Mouse (Mus musculus) hindbrain, embryonic 16.5 days (tissue): ENCODE data around the gene Baz2b. TPM values are rescaled to one million over a fixed set of nuclear protein-coding genes. Genes with fewer than 3 reads are reported as not detected.
A peak's percentile ranks its signal among the peaks of the same experiment; 100 is the strongest.

ENCODE experiments used
- ATAC-seq: fragments of 200-750 bp; cut with Nextera tagmentation; 2 replicates; pipeline ENCODE4 v1.8.0; 2017; ENCODE audit warnings: moderate TSS enrichment, moderate library complexity
- H3K27ac ChIP-seq: fragments of 300-500 bp; sonication (generic); 2 replicates; pipeline ENCODE4 v1.5.1; 2014; ENCODE audit warnings: low read depth, mild to moderate bottlenecking, control low read depth, low read length, moderate library complexity
- H3K27me3 ChIP-seq: fragments of 300-500 bp; sonication (generic); replicated peaks from 2 replicates; pipeline ENCODE4 v1.6.1; 2014; ENCODE audit warnings: low read length; ENCODE audit not compliant: control insufficient read depth, insufficient read depth
- H3K36me3 ChIP-seq: fragments of 300-500 bp; sonication (generic); 2 replicates; pipeline ENCODE4 v1.6.1; 2014; ENCODE audit warnings: mild to moderate bottlenecking, low read length, moderate library complexity, mixed read lengths; ENCODE audit not compliant: control insufficient read depth, insufficient read depth
- H3K4me1 ChIP-seq: fragments of 300-500 bp; sonication (generic); 2 replicates; pipeline ENCODE4 v1.6.1; 2014; ENCODE audit warnings: low read depth, low read length; ENCODE audit not compliant: control insufficient read depth, insufficient read depth
- H3K4me2 ChIP-seq: fragments of 300-500 bp; sonication (generic); 2 replicates; pipeline ENCODE4 v1.6.1; 2014; ENCODE audit warnings: mild to moderate bottlenecking, low read length, control low read depth, moderate library complexity
- H3K4me3 ChIP-seq: fragments of 300-500 bp; sonication (generic); 2 replicates; pipeline ENCODE4 v1.5.1; 2014; ENCODE audit warnings: mild to moderate bottlenecking, low read length, control low read depth, moderate library complexity
- H3K9ac ChIP-seq: fragments of 300-500 bp; sonication (generic); 2 replicates; pipeline ENCODE4 v1.6.1; 2014; ENCODE audit warnings: low read depth, mild to moderate bottlenecking, control low read depth, low read length, moderate library complexity
- H3K9me3 ChIP-seq: fragments of 300-500 bp; sonication (generic); 2 replicates; pipeline ENCODE4 v1.6.1; 2014; ENCODE audit warnings: mild to moderate bottlenecking, low read length, moderate library complexity; ENCODE audit not compliant: control insufficient read depth
- WGBS: fragments of 180-500 bp; shearing (Covaris S2); extraction: QIAGEN DNeasy Blood & Tissue Kit; methylation state at CpG from one replicate; pipeline ENCODE4 v1.1.7; 2014; 5-methylcytosine and 5-hydroxymethylcytosine counted together
- polyA plus RNA-seq: library from polyadenylated mRNA; unstranded; fragments of >200 nt; fragmentation: Nextera tagmentation; extraction: Ambion mirVana; gene quantifications from 2 replicates; pipeline ENCODE4 v1.2.1, GENCODE M21; 2015

The Baz2b gene
- polyA plus RNA-seq, 1 experiment from 2014 or later: 72.8 TPM

GRCm38 (mm10) chr2:59979488-59980220 lies 230.0 kb downstream of the Baz2b start:
- H3K9me3 ChIP-seq: no peaks in the 10 kb centered on the region
- no peak overlapping the region for H3K9ac ChIP-seq
- H3K36me3 ChIP-seq: 0 out of 2 replicates have a peak, but pooled peaks cover 2% of the 10 kb centered on the region
- H3K27me3 ChIP-seq: no peaks in the 10 kb centered on the region
- no peak for ATAC-seq
- H3K27ac ChIP-seq: no peak overlapping the region
- WGBS: 53% methylated on average over 6 of the region's 6 CpGs
- no peak overlapping the region for H3K4me3 ChIP-seq
- no peak overlapping the region for H3K4me2 ChIP-seq
- no peaks in the 10 kb centered on the region for H3K4me1 ChIP-seq

GRCm38 (mm10) chr2:59976680-59977079 lies 233.0 kb downstream of the Baz2b start:
- Histone ChIP-seq H3K4me3 (no peak overlapping the region), H3K4me2 (no peak overlapping the region), H3K27me3 (no peaks in the 10 kb centered on the region), H3K9ac (no peak overlapping the region), H3K36me3 (0 out of 2 replicates have a peak, but pooled peaks cover 2% of the 10 kb centered on the region), H3K9me3 (no peaks in the 10 kb centered on the region), H3K4me1 (no peaks in the 10 kb centered on the region), H3K27ac (no peak overlapping the region)
- WGBS: 91% methylated on average over 5 of the region's 5 CpGs
- no peak for ATAC-seq

GRCm38 (mm10) chr2:59975772-59976171 lies 233.9 kb downstream of the Baz2b start:
- no peaks in the 10 kb centered on the region for H3K9me3 ChIP-seq
- no peaks in the 10 kb centered on the region for H3K27me3 ChIP-seq
- no peak overlapping the region for H3K9ac ChIP-seq
- no peak for ATAC-seq
- no peak overlapping the region for H3K27ac ChIP-seq
- H3K4me1 ChIP-seq: no peaks in the 10 kb centered on the region
- 95% methylated on average over 6 of the region's 6 CpGs for WGBS
- no peak overlapping the region for H3K4me2 ChIP-seq
- no peak overlapping the region for H3K4me3 ChIP-seq
- 0 out of 2 replicates have a peak, but pooled peaks cover 2% of the 10 kb centered on the region for H3K36me3 ChIP-seq

- no peak for ATAC-seq
- no peaks in the 10 kb centered on the region for H3K4me1 ChIP-seq
- no peaks in the 10 kb centered on the region for H3K27me3 ChIP-seq
- no peak overlapping the region for H3K4me3 ChIP-seq
- WGBS: 90% methylated on average over 5 of the region's 5 CpGs
- H3K36me3 ChIP-seq: 0 out of 2 replicates have a peak, but pooled peaks cover 4% of the 10 kb centered on the region
- H3K9me3 ChIP-seq: no peaks in the 10 kb centered on the region
- H3K27ac ChIP-seq: no peak overlapping the region
- H3K9ac ChIP-seq: no peak overlapping the region
- no peak overlapping the region for H3K4me2 ChIP-seq
Measured at GRCm38 (mm10) chr2:59973962-59974361, 235.7 kb downstream of the Baz2b start.

GRCm38 (mm10) chr2:59973104-59973641 lies 236.5 kb downstream of the Baz2b start:
- Histone ChIP-seq H3K9ac (no peak overlapping the region), H3K4me2 (no peak overlapping the region), H3K9me3 (no peaks in the 10 kb centered on the region), H3K4me1 (no peaks in the 10 kb centered on the region), H3K27me3 (no peaks in the 10 kb centered on the region), H3K27ac (no peak overlapping the region), H3K4me3 (no peak overlapping the region), H3K36me3 (0 out of 2 replicates have a peak, but pooled peaks cover 5% of the 10 kb centered on the region)
- 89% methylated on average over 4 of the region's 4 CpGs for WGBS
- ATAC-seq: no peak

GRCm38 (mm10) chr2:59970511-59970910 lies 239.1 kb downstream of the Baz2b start:
- Histone ChIP-seq H3K9me3 (no peaks in the 10 kb centered on the region), H3K4me2 (no peak overlapping the region), H3K36me3 (peaks cover 5% of the 10 kb centered on the region; the same call in 1 of the 2 replicates), H3K9ac (no peak overlapping the region), H3K4me1 (no peaks in the 10 kb centered on the region), H3K27ac (no peak overlapping the region), H3K27me3 (no peaks in the 10 kb centered on the region), H3K4me3 (no peak overlapping the region)
- WGBS: 72% methylated on average over 9 of the region's 9 CpGs
- peak; percentile 77 for ATAC-seq

GRCm38 (mm10) chr2:59969099-59969498 lies 240.5 kb downstream of the Baz2b start:
- Histone ChIP-seq H3K4me2 (no peak overlapping the region), H3K4me3 (no peak overlapping the region), H3K27me3 (no peaks in the 10 kb centered on the region), H3K36me3 (peaks cover 3% of the 10 kb centered on the region; the same call in 1 of the 2 replicates), H3K9ac (no peak overlapping the region), H3K27ac (no peak overlapping the region), H3K4me1 (no peaks in the 10 kb centered on the region), H3K9me3 (no peaks in the 10 kb centered on the region)
- WGBS: 92% methylated on average over 10 of the region's 10 CpGs
- ATAC-seq: no peak

GRCm38 (mm10) chr2:59968593-59968992 lies 241.0 kb downstream of the Baz2b start:
- no peaks in the 10 kb centered on the region for H3K9me3 ChIP-seq
- no peak for ATAC-seq
- WGBS: 90% methylated on average over 7 of the region's 7 CpGs

GRCm38 (mm10) chr2:59966454-59966853 lies 243.2 kb downstream of the Baz2b start:
- Histone ChIP-seq H3K36me3 (peaks cover 8% of the 10 kb centered on the region), H3K27ac (no peak overlapping the region; the same call in 1 of the 2 replicates), H3K27me3 (no peaks in the 10 kb centered on the region), H3K4me2 (no peak overlapping the region), H3K9me3 (no peaks in the 10 kb centered on the region), H3K9ac (no peak overlapping the region), H3K4me1 (no peaks in the 10 kb centered on the region), H3K4me3 (no peak overlapping the region)
- 68% methylated on average over 6 of the region's 6 CpGs for WGBS
- peak; percentile 75 for ATAC-seq

More at GRCm38 (mm10) chr2:59968593-59968992, 241.0 kb downstream of the Baz2b start:
- Histone ChIP-seq H3K27ac (no peak overlapping the region), H3K9ac (no peak overlapping the region), H3K27me3 (no peaks in the 10 kb centered on the region), H3K36me3 (peaks cover 3% of the 10 kb centered on the region; the same call in 1 of the 2 replicates), H3K4me3 (no peak overlapping the region), H3K4me2 (no peak overlapping the region), H3K4me1 (no peaks in the 10 kb centered on the region)
